Mouse (Mus musculus): Measurements from ENCODE around the gene P3h2.

P3h2 gene

DNA sequence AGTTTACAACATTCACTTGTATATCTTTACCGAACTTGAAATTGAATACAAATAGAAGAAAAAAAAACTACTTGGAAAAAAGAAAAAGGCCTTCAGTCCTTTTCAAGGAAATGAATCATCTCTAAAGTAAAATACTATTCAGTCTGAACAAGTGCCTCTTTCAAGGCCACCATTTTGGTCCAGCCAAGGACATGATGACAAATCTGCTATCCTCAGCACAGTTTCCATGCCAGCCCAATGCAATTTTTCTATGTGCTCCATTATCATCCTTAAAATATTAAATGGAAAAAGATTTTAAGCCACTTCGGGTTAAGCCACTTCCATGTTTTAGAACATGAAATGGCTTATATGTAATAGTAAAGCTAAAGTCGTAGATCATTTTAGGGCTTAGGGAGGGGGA lies 35.2 kb downstream of the P3h2 start:
- no peak for DNase-seq (ENCODE audit: low read depth, low spot score)

DNA sequence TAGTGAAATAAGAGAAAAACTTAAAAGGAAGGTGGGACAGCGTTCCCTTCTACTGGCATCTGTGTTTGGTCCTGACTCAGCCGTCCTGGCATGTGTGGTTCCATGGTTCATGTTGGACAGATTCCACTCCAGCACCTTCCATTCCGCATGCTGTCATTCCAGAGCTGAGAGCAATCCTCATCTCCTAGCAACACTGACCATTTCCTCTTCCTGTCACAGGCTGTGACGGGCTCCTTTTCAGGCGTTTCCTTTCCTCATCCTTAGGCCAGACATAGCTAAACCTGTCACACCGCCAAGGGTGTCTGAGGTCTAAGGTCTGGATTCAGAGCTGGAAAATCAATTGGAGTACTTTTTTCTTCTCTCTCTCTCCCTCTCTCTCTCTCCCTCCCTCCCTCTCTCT lies 40.5 kb downstream of the P3h2 start:
- no peak for DNase-seq (ENCODE audit: low read depth, low spot score)

- DNase-seq (ENCODE audit: low read depth, low spot score) = no peak
Observed at GRCm38 (mm10) chr16:26060239-26061085, 45.1 kb downstream of the P3h2 start.

GRCm38 (mm10) chr16:26053631-26054030 lies 52.0 kb downstream of the P3h2 start:
- DNase-seq (ENCODE audit: low read depth, low spot score) = no peak

GRCm38 (mm10) chr16:26049393-26050087 lies 56.0 kb downstream of the P3h2 start:
- no peak for DNase-seq (ENCODE audit: low read depth, low spot score)

GRCm38 (mm10) chr16:26047870-26048269 lies 57.7 kb downstream of the P3h2 start:
- no peak for DNase-seq (ENCODE audit: low read depth, low spot score)

DNA sequence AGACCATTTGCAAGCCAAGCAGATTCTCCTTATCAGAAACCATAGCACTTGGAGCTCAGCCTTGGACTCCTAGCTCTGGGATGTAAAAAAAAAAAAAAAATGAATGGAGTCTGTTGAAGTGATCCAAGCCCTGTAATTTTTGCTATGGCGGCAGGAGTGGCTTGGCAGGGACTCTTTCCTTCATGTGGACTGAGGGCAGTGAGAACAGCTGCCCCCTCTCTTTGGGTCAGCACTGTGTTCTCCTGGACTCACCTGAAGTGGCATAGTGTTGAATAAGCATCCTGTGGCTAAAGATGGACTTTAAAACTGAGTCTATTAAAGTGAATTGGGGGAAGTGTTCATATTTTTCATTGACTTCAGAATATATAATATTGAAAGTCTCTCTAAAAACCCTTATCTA lies 58.2 kb downstream of the P3h2 start:
- DNase-seq (ENCODE audit: low read depth, low spot score) = no peak

DNA sequence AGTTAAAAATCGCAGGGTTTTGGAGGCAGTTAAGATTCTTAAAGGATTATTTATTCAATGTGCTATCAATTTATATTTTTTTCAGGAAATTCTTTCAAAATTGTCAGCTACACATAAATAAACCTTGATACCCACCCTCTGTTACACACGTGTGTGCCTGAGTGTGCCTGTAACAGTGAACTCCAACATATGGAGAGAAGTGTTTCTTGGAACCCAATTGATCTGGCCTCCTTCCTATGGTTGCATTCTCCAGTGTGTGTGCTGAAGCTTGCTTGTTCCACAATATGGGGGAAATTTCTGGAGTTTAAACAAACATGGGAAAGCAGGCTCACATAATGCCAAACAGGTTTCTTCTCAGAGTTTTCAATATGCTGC lies 63.7 kb downstream of the P3h2 start:
- no peak for DNase-seq (ENCODE audit: low read depth, low spot score)

GRCm38 (mm10) chr16:26041021-26041928 lies 64.3 kb downstream of the P3h2 start:
- peak; percentile 40 for DNase-seq (ENCODE audit: low read depth, low spot score)

DNA sequence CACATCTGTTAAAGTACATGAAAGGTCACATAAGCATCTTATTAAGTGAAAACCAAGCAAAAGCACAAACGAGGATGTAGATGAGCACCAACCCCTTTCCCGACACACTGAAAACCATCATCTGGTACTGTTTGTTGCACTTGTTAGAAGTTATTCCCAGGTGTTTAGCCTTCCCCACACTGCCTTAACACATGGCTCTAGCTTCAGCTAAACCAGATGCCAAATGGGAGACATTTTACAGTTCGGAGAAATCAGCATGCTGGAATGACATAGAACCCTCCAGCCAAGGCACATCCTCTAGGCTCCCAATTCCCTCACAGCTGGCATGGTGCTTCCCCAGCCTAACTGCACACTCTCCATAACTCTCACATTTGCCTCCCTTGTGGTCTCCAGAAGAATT lies 66.3 kb downstream of the P3h2 start:
- DNase-seq (ENCODE audit: low read depth, low spot score) = no peak

- peak; percentile 50 for DNase-seq (ENCODE audit: low read depth, low spot score)
Observed at GRCm38 (mm10) chr16:26035525-26035924, 70.1 kb downstream of the P3h2 start.

DNA sequence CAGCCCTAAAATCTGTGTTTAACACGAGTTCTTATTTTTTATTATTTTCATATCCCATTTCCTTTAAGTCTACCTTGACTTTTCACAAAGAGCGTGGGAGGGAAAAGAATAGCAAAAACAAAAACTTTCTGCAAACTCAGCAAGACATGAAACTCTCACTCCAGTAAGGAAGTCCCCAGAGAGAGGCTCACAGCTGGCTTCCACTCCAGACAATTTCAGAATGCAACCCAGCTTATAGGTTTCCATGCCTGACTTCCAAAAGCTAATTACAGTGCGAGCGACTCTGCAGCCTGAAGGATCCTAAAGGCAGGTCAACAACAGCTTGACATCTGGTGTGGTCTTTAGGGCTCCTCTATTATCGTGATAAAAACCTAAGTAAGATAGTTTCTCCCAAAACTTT lies 70.5 kb downstream of the P3h2 start:
- no peak for DNase-seq (ENCODE audit: low read depth, low spot score)

DNA sequence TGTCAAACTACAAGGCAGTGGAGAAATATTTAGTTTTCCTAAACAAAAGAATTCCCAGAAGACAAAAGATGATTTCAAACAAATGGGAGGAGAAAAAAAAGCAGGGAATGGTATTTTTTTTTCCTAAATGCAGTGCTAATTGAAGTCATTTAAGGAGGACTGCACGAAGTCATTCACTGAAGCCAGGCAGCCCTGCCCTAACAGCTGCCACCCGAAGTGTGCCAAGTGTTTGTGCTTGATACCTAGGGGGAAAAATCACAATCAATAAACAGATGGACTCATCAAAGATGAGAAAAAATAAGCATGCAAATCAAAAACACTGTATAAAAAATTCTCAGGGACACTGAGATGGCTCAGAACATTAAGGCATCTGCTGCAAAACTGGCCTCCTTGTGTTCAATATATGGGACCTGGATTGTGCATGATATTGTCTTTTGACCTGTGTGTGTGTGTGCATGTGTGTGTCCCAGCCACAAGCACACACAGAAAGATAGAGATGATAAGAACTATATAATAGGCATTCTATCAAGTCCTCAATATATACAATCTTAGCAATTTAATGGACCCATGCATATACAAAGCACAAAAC lies 76.1 kb downstream of the P3h2 start:
- DNase-seq (ENCODE audit: low read depth, low spot score) = no peak

DNA sequence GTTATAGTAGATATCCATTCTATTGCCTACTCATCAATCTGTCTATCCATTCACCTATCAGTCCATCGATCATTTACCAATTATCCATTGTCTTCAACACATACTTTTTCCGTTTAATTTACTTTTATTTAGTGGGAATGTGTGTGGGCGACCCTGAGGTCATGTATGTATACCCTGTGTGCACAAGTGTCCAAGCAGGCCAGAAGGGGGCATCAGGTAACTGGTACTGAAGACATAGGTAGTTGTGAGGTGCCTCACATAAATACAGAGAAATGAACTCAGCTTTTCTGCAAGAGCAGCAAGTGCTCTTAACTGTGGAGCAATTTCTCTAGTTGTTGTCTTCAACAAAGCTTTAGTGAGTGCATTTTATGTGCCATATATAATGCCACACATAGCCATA lies 79.2 kb downstream of the P3h2 start:
- no peak for DNase-seq (ENCODE audit: low read depth, low spot score)

DNA sequence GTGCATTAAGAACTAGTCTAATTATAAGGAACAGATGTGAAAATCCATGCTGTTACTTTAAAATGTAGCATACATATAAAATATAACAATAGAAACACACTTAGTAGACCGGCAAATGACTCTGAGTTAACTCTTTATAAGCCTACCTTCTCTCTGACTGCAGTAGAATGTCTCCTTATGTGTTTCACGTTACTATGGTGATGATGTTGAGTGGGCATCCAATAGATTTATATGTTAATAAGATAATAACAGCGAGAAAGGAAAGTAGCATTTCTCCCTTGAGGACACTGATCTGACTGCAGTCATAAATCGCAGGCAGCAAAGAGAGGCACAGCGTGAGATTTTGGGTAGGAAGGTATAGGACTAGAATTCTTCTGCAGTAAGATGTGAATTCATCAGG lies 81.0 kb downstream of the P3h2 start:
- no peak for DNase-seq (ENCODE audit: low read depth, low spot score)

DNA sequence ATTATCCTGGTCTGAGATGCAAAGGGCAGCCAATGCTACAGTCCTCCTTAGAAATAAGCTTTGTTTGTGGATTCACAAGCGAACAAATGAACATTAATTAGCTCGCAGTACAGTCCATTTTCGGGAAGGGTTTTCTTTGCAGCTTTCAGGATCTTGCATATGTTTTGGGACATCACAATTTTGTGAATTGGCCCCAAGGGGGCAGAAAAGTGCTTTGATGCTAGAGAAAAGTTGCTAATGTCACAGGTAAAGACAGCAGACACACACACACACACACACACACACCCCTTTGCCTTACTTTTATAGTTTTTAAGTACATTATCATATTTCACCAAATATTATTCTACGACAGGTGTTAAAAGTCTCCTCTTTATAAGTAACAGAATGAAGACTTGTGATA lies 82.2 kb downstream of the P3h2 start:
- DNase-seq (ENCODE audit: low read depth, low spot score) = no peak

DNA sequence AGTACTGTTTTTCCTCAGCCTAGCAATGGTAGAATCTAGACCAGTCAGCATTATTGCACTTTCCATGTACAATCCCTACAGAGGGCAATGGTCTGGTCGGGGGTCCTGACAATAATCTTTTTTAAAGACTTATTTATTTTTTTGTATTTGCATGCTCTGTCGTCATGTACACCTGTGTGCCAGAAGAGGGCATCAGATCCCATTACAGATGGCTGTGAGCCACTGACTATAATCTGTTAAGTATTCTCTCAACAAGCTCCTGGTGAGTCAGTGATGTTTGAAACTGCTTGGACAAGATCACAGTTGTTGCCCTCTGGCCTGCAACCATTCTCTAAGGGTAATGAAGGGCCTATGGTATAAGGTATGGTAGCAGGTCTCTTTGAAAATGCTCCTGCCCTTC lies 83.8 kb downstream of the P3h2 start:
- DNase-seq (ENCODE audit: low read depth, low spot score) = no peak

DNA sequence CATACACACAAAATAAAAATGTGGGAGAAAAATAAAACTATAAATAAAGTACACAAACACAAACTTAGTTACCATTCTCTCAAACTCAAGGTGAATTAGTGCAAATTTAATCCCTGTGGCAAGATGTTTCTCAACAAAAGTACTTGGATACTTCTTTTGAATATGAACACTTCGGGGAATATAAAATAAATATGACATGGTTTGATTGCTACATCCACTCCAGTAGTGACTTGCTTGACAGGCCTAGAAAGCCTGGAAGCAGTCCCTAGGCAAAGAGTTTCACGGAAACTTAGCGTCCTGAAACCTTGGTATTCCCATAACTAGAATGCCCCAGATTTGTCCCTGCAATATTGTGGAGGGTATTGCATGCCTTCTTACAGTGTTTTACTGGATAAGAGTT lies 99.8 kb downstream of the P3h2 start:
- no peak for DNase-seq (ENCODE audit: low read depth, low spot score)

GRCm38 (mm10) chr16:26003261-26003660 lies 102.3 kb downstream of the P3h2 start:
- DNase-seq (ENCODE audit: low read depth, low spot score) = no peak

- no peak for DNase-seq (ENCODE audit: low read depth, low spot score)
Observed at GRCm38 (mm10) chr16:26002848-26003247, 102.7 kb downstream of the P3h2 start.

DNA sequence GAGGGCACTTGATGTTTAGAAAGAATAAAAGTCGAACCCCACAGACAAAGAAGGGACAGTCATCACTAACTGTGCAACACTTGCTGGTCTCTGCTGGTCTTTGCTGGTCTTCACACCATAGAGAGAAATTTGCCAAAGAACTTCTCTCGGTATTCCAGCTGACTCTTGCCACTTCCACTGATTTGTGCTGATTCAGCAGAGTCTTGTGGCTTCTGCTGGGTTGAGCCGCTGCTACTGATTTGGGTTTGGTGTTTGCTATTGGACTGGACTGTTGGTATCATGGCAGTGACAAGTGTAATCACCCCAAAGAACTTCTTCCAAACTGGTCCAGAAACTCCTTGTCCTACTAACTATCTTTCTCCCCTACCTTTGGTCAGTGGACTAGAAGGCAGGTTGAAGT lies 111.0 kb downstream of the P3h2 start:
- no peak for DNase-seq (ENCODE audit: low read depth, low spot score)

- DNase-seq (ENCODE audit: low read depth, low spot score) = no peak
Observed at GRCm38 (mm10) chr16:25987221-25987620, 118.4 kb downstream of the P3h2 start.

Data from telencephalon, adult 2 months (tissue).